Mouse (Mus musculus) cerebellum, adult 2 months (tissue): ENCODE data around the gene Fam53a.
A peak's percentile ranks its signal among the peaks of the same experiment; 100 is the strongest.

Source experiments
- CTCF ChIP-seq: fragments of 200-500 bp; IDR thresholded peaks from 2 replicates; pipeline ENCODE4 v1.5.1; 2011; ENCODE audit warnings: low read depth, mild to moderate bottlenecking, control low read depth, low read length, moderate library complexity, borderline replicate concordance; ENCODE audit not compliant: insufficient read depth
- POLR2A ChIP-seq: fragments of 200-500 bp; IDR thresholded peaks from 2 replicates; pipeline ENCODE4 v1.6.1; 2011; ENCODE audit warnings: low read length, control low read depth, borderline replicate concordance; ENCODE audit not compliant: insufficient read depth

DNA sequence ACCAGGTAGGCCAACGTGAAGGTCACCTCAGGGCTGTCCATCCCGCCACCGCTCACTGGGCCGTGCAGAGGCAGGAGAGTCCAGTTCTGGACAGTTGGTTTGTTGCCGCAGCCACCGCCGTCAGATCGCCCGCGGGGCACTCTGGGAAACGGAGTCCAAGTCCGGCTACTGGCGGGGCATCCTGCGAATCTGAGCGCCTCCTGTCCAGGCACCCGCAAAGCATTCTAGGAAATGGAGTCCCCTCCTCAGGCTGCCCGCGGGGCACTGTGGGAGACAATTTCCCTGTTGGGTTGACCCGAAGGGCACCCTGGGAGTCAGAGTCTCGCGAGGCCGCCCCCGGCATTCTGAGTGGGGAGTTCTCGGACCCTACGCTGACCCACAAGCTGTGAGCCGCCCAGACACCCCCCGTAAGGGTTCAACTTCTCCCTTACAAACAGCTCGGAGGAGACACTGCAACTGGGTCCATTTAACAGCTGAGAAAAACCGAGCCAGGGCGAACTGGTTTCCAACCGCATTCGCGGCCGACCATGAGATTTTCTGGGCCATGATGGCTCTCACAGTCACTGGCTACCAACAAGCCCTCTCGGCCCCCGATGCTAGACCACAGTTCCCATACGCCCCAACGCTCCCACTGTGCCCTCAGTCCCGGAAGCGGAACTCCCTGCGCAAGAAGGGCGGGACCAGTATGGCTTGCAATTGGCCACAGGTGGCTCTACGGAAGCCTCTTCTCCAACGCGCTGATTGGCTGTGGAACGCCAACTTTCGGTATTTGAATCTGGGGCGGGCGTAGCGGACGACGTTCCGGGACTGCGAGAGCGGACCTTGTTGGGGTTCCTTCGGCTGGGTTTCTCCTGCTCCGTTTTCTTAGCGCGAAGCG lies 28.6 kb upstream of the Fam53a start, which contains the start of the genes Tacc3 and Tmem129:
- TF ChIP-seq CTCF (no peak), POLR2A (peak; percentile 83)
